Mouse (Mus musculus) WW6 (cell line): ENCODE data around the gene Sun1.
A peak's percentile ranks its signal among the peaks of the same experiment; 100 is the strongest.

ENCODE experiments used
- DNase-seq: peaks from one replicate; pipeline ENCODE4 v3.0.0-alpha.2; 2013; ENCODE audit warnings: low read depth, low spot score

The Sun1 gene

DNA sequence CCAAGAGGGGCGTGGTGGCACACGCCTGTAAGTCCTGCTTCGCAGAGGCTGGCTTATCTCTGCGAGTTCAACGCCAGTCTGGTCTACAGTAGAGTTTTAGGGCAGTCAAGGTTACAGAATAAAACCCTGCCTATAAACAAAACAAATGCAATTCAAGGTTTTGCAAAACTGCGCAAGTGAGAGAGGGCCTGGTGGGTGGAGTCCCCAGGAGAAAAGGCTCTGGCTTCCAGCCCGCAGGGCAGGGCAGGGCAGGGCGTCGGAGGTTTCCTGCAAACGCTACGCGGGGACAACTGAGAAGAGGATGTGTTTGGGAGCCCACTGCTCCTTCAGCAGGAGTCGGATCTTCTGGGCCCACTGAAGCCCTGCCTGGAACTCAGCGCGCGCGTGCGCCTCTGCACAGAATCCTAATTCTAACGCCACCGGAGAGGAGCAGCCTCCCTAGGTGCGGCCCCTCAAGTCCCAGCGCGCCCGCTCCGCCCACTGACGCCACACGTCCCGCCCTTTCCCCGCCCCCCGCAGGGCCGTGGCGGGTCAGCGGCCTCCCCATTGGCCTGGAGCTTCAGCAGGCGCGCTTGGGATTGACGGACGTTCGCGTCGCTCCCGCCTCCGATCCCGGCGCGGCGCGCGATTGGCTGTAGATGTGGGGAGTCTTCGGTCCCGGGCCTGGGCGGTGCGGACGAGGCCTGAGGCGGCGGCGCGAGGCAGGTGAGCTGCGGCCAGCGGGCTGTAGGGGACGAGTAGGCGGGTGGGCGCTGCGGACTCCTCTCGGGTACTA lies at the start of gene Sun1:
Sun1 (plus strand) TSS at position 643 of the 775 bp plus-strand sequence.
- DNase-seq = peak; percentile 96

DNA sequence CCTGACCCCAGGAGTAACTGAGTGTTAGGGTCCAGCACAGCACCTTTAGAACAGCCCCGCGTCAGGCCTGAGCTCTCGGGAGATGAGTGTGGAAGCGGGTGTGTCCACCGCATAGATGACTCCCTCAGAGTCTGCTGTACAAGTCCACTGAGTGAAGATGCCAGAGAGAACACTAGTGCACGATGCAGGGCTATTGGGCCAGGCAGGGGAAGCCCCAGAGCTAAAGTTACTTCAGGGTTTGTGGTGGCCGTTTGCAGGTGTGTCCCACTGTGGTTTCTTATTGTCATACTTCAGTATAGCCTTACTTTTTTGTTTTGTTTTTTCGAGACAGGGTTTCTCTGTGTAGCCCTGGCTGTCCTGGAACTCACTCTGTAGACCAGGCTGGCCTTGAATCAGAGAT lies 39.5 kb upstream of the Sun1 start:
- DNase-seq = no peak

DNA sequence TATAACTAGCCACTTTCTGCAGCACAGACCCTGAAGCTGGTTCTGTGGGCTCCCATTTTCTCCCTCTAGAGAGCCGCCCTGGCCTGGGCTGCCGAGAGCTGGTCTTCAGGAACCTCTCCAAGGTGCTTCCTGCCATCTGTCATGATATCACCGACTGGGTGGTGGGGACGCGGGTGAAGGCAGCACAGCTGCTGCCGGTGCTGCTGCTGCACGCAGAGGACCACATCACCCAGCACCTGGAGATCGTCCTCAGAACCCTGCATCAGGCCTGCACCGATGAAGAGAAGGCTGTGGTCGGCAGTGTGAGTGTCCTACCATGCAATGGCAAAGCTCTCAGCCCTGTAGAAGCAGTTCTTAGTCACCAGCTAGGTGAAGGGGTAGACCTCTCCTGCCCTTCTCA lies 38.8 kb upstream of the Sun1 start:
- no peak for DNase-seq

DNA sequence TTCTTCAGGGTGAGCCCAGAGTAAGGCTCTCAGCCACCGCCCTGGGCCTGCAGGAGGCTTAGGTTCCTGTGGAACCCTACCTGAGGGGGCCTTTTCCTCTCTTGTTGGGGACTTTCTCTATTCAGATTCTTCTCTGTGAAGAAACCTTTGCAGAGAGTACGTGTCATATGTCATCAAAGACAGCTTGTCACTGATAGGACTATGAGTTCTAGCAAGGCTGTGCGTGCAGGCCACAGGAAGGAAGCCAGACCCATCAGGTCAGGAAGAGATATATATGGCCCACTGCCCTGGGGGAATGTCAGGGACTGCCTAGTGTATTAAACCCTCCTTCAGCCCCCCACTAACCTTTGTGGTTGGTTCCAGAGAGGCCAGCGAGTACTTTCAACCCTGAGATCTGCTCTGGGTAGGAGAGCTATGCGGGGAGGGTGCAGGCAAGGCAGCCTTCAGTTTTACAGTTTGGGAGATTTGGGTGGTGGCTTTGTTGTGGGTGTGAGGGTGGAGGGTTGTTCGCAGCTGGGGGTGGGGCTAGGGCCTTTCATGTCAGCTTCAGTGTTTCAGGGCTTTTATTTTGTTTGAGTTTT lies 33.6 kb upstream of the Sun1 start:
- DNase-seq = no peak

DNA sequence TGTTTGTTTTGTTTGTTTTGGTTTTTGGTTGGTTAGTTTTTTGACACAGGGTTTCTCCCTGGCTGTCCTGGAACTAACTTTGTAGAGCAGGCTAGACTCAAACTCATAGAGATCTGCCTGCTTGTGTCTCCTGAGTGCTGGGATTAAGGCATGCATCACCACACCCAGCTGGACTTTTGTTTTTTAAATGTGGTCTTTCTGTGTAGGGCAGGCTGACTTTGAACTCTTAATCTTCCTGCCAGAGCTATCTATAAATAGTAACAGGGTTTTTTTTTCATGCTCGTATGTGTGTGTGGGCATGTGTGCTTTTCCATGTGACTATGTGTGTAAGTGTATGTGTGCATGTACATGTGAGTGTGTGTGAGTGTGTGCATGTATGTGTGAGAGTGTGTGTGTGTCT lies 32.9 kb upstream of the Sun1 start:
- DNase-seq = no peak

DNA sequence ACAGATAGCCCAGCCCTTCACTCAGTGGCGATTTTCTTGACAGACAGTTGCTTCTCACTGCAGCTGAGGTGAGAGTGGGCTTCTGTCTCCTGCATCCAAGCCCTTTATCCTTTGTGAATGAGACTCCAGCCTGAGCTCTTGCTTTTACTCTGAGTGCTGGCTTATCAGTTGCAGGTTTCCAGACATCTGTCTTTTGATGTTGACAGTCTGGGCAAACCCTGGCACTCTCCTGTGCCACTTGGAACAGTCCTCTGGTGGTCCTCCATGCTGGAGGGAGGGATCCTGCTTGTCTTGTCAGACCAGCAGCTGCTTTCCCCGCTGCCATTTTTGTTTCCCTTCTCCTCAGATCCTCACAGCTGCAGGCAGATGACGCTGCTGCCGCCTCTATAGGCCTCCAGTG lies 28.5 kb upstream of the Sun1 start:
- no peak for DNase-seq

DNA sequence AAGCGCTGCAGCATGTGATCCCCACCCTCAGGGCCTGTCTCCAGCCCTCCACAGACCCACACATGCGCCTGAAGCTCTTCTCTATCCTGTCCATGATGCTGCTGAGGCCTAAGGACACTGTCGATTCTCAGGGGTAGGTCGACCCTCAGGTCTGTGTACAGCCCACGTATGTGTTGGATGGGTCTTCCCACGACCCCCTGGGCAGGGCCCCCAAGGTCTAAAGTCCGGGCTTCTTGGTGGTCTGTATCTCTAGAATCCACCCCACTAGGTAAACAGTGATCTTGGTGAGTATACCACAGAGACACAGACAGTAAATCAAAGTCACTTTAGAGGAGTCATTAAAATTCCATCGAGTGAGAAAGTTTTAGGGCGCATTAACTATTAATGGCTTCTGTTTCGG lies 26.3 kb upstream of the Sun1 start:
- DNase-seq = no peak

DNA sequence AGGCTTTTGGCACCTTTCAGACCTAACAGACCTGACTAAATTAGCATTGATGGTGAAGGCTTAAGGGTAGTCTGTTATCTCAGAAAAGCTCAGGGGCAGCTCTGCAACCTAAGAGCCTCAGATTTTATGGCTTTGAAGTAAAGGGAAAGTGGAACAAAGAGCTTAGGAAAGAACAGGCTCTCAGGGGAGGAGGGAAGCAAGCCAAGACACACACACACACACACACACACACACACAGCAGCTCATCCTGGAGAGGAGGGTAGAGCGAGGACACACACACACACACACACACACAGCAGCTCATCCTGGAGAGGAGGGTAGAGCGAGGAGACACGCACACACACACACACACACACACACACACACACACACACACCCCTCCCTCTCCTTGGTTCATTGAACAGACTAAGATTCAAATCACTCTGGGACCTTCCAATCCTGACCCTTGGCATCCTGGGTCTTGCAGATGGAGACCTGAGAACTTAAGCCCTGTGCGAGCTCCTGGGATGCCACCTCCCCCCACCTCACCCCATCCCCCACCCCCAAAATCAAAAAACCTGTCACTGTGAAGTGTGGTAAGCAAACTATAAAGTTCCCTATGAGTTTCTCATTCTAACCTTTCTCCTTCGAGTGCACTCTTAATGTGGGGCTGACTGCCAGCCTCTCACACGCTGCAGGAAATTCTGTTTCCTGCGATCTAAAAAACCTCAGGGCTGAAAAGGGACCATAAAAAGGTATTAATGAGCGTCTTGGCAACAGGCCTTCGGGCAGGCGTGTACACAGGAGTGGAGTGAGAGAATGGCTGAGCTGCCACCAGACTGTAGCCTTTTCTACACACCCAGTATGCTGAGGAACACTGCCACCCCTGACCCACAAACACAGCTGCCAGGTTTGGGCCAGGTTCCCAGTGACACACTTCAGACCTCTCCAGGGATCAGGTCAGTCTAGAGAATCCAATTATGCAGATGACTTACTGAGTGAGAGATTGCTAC lies 25.6 kb upstream of the Sun1 start:
- no peak for DNase-seq

DNA sequence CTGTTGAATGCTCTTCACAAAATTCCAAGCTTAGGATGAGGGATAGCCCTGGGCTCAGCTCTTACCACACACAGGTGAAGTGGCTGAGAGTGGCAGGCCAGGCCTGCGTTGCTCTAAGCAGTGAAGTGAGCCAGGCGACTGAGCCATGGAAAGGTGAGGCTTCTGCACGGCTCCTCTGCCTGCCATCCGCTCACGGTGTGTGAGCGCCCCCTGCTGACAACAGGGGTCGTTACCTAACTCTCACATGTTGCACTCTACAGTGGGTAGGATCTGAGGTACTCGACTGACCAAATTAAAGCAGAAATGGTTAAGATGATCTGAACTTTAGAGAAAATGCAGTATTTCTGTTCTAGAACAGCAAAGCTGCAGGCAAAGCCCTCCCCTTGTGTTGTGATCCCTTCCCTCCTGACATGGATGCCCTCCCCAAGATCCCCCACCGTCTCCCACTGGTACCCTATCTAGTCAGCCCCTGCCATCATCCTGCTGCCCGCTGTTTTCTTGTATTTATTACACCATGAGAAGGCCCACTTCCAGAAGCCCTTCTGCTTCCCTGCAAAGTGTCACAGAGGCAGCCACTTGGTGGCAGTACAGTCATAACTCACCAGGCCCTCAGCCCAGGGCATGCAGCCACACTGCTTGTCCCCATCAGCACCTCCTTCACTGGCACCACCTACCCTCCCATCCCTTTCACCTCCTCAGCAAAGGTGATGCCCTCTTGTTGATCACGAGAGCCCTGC lies 21.4 kb upstream of the Sun1 start:
- DNase-seq = no peak

DNA sequence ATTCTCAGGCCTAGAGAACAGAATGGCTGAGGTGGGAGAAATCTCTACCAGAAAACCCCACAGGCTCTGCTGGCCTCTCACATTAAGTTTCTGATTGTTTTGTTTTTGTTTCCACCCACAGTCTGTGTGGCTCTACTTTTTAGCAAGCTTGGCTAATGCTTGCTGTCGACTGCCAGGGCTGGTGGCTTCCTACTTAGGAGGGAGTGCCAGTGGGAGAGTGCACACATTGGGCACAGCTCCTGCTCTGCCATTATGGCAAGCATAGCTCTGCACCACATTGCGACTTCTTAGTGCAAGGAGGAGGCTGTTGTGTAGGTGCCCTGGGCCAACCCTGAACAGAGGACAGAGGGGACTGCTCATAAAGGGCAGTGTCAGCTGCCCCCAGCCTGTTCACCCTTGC lies 17.3 kb upstream of the Sun1 start:
- DNase-seq = no peak

DNA sequence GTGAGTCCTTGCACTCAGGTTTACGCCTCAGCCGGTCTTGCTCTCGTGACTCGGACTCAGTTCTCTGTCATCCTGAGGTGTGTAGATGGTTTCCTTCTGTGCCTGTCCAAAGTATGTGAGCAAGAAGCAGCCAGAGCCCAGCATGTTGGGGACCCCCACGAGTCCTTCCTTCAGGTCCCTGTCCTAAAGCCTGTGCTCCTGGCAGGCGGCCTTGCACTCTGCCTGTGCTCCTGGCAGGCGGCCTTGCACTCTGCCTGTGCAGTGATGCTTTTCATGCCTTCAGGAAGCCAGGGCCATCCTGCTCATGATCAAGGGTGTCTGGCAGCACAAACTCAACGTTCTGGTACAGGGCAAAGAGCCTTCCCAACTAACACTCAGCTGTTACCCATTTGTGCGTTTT lies 16.8 kb upstream of the Sun1 start:
- DNase-seq = no peak

DNA sequence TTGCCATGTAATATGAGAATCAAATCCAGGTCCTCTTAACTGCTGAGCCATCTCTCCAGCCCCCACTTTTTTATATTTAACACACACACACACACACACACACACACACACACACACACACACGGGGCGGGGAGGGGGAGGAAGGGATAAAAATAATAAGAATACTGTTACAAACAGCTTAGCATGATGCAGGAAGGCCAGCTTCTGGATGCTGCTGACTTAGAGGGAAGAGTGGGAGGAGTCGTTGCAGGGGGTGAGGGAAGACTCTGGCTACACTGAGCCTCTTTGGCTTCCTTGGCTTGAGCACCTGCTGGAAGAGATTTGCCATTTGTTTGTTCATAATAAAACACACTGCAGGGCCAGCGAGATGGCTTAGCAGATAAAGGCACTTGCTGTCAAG lies 15.5 kb upstream of the Sun1 start:
- DNase-seq = no peak

DNA sequence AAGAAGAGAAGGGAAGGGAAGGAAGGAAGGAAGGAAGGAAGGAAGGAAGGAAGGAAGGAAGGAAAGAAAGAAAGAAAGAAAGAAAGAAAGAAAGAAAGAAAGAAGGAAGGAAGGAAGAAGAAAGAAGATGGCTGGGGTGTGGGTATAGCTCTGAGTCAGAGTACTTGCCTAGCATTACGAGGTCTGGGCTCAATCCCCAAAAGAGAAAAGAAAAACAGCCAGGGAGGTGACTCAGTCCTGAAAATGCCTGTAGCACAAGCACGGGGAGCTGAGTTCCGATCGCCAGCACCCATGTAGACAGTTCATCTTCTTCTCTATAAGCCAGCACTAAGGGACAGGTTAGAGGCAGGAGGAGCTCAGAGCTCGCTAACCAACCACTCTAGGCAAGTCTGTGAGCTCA lies 10.7 kb upstream of the Sun1 start:
- DNase-seq = no peak

DNA sequence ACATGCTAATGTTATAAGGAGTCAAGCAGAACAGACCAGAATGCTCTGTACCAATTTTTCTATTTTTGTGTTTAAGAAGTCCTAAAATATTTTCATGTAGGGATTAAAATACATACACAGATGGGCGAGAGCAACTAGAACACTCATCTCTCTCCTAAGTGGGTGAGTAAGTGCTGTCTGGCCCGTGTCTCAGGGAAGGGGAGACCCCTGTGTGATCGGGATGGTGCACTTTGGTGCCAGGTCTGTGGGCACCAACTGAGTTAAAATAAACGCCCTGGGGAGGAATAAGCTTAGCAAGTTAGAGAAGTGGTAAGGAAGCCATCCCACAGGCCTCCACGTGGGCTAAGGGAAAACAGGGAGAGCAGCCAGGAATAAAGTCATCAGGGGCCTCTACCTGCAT lies 9.5 kb upstream of the Sun1 start:
- no peak for DNase-seq

DNA sequence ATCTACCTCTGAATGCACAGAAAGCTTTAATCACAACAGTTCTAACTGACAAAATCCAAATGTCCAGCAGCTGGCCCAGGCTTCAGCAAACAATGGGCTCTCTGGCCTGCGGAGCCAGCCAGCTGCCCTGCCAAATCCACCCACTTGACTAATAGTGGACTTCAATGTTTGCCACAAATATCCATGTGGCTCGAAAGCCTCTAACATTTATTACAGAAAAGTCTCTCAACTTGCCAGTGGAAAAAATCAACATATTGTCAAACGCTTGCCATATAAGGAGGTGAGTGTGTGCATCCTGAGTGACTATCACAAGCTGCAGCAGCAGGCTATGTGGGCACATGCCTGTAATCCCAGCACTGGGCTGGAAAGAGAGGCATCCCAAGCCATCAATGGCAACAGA lies 1.7 kb upstream of the Sun1 start:
- no peak for DNase-seq

DNA sequence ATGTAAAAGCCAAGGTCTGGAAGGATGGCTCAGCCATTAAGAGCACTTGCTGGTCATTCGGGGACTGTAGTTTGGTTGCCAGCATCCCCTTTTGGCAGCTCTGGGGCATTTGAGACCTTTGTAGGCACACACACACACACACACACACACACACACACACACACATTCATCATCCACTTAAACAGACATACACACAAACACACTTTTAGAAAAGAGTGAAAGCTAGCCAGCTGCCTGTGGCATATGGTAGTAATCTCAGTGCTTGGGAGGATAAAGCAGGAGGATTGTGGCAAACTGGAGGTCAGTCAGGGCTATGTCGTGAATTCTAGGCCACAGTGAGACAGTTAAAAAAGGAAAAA lies 822 bp upstream of the Sun1 start:
- no peak for DNase-seq

DNA sequence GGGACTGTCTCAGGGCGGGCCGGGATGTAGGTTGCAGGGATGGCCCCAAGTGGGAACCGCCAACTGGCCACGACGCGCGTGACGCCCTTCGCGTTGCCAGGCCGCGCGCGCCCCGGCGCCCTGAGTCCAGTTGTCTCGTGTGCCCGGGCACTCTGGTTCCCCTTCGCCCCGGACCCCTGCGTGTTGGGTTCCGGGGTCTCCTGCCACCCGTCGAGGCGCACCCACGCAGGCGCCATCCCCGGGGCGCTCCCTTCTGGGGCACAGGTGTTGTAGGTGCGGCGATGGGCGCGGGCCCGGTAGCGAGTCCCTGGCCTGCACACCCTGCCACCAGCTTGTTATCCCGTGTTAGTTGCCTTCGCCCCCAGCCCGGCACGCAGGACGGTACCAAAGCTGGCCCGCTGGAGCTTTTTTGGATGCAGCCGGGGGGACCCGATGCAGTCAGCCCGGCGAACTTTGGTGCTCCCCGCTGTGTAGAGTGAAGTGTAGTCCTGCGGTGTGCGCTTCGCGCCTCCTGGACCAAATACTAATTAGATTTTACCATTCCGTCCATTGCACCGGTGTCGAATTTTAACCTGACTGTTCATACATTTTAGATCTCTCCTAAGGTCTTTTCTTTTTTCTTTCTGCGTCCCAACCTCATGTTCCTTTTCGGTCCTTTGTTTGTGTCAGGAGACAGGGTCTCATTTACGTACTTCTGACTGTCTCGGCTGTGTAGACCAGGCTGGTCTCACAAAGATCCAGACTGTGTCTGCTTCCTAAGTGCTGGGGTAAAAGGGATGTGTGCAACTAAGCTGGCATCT lies 533 bp downstream of the Sun1 start:
- DNase-seq = no peak

DNA sequence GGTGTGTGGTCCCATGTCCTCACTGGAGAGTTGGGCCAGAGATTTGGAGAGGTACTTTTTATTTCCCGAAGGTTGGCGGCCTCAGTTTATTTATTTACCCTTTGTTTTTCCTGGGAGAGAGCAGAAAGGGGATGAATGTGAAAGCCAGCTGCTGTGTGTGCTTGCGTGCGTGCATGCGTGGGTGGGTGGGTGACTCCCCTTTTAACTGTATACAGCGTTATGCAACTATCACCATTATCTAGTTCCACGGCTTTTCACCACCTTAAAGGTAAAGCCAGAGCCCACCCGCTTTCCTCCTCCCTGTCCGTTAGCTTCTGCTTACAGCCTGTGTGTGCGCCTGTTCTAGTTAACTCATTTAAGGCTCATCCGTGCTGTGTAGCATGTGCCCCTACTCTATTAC lies 1.7 kb downstream of the Sun1 start:
- DNase-seq = no peak

DNA sequence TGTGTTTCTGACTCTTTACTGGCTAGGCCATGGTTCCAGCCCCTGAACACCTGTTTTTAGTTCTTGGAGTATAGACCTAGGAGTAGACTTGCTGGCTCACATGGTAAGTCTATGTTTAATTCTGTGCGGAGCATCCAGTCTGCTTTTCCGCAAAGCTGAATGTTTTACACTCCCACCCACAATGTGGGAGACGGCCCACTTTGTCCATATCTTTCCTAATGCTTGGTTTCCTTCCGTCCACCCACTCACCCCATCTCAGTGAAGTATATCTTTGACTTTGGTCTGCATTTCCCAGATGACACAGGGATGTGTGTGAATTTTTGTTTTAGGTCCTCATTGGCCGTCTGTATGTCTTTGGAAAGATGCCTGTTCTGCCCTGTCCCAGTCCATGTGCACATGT lies 2.9 kb downstream of the Sun1 start:
- DNase-seq = no peak

DNA sequence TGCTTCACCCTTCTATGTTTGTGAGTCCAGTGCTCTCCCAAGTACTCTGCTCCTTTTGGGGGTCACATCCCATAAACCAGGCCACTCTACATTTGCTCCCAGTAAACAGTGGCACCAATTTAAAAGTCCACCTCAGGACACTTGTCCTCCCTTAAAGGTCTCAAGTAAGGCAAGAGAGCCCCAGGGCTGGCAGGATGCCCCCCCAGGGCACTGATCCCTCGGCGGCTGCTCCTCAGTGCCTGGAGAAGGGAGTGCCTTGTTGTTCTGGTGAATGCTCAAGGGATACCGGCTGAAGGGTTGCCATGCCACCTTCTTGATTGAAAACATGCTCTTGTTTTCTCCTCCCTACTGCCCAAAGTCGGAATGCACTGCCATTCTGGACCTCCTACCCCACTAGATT lies 5.6 kb downstream of the Sun1 start:
- no peak for DNase-seq

DNA sequence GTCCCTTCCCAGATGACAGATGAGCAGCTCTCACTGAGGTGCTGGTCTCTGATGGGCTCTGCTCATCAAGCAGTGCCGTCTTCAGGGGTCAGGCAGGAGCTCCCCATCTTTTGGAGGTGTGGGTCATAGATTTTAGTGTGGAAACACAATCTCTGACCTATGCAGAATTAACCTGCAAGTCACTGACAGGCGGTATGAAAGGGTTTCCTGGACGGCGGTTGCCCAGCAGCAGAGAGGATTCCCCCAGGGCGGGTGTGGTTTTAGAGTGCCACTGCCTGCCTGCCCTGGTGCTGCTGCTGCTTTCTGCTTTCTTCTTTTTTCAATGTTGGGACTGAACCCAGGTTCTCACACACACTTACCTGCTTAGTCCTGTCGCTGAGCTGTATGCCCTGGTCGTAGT lies 6.1 kb downstream of the Sun1 start:
- no peak for DNase-seq
